Mouse (Mus musculus): ENCODE data around the gene Lrrc26. TPM values are rescaled to one million over a fixed set of nuclear protein-coding genes. Genes with fewer than 3 reads are reported as not detected.

The Lrrc26 gene
- polyA plus RNA-seq, 1 experiment: 7.0 TPM

- DNase-seq (ENCODE audit: low spot score): peak; percentile 36
These were observed 23.0 kb upstream of the Lrrc26 start for GRCm38 (mm10) chr2:25266720-25267119.

GRCm38 (mm10) chr2:25267241-25267640 lies 22.5 kb upstream of the Lrrc26 start:
- DNase-seq (ENCODE audit: low spot score): no peak

GRCm38 (mm10) chr2:25267746-25268309 lies 21.9 kb upstream of the Lrrc26 start:
- no peak for DNase-seq (ENCODE audit: low spot score)

GRCm38 (mm10) chr2:25271827-25272511 lies 17.7 kb upstream of the Lrrc26 start, which contains the start of the genes Ssna1 and Anapc2:
TSS of gene Ssna1 (minus strand) at chr2:25272438.
TSS of gene Anapc2 (plus strand) at chr2:25272478.
- peak; percentile 97 for DNase-seq (ENCODE audit: low spot score)

- DNase-seq (ENCODE audit: low spot score): no peak
These were observed 17.2 kb upstream of the Lrrc26 start for GRCm38 (mm10) chr2:25272515-25272914.

- DNase-seq (ENCODE audit: low spot score): no peak
These were observed 16.7 kb upstream of the Lrrc26 start for GRCm38 (mm10) chr2:25273010-25273409.

- peak; percentile 62 for DNase-seq (ENCODE audit: low spot score)
These were observed 10.5 kb upstream of the Lrrc26 start for GRCm38 (mm10) chr2:25278928-25279882.

- no peak for DNase-seq (ENCODE audit: low spot score)
These were observed 4.2 kb upstream of the Lrrc26 start for GRCm38 (mm10) chr2:25285551-25285950.

- DNase-seq (ENCODE audit: low spot score): no peak
These were observed 3.4 kb upstream of the Lrrc26 start for GRCm38 (mm10) chr2:25286314-25286713.

- DNase-seq (ENCODE audit: low spot score): no peak
These were observed 2.7 kb upstream of the Lrrc26 start for GRCm38 (mm10) chr2:25286837-25287636.

- DNase-seq (ENCODE audit: low spot score): no peak
These were observed 1.6 kb upstream of the Lrrc26 start, which contains the start of gene Tmem210 for GRCm38 (mm10) chr2:25287927-25288649. TSS of gene Tmem210 (plus strand) at chr2:25288145.

- no peak for DNase-seq (ENCODE audit: low spot score)
These were observed 875 bp upstream of the Lrrc26 start for GRCm38 (mm10) chr2:25288734-25289345.

- no peak for DNase-seq (ENCODE audit: low spot score)
These were observed 543 bp downstream of the Lrrc26 start for GRCm38 (mm10) chr2:25290101-25290815.

GRCm38 (mm10) chr2:25290816-25291130 lies 1.1 kb downstream of the Lrrc26 start:
- no peak for DNase-seq (ENCODE audit: low spot score)

- DNase-seq (ENCODE audit: low spot score): no peak
These were observed 1.7 kb downstream of the Lrrc26 start for GRCm38 (mm10) chr2:25291184-25292053.

GRCm38 (mm10) chr2:25292054-25292544 lies 2.4 kb downstream of the Lrrc26 start:
- no peak for DNase-seq (ENCODE audit: low spot score)

GRCm38 (mm10) chr2:25292856-25293255 lies 3.1 kb downstream of the Lrrc26 start:
- no peak for DNase-seq (ENCODE audit: low spot score)

- DNase-seq (ENCODE audit: low spot score): no peak
These were observed 4.0 kb downstream of the Lrrc26 start for GRCm38 (mm10) chr2:25293706-25294105.

GRCm38 (mm10) chr2:25297093-25297492 lies 7.4 kb downstream of the Lrrc26 start:
- DNase-seq (ENCODE audit: low spot score): no peak
